ENCODE assay signal across 8 mouse cellular contexts in genomic region chr10:89731341-89731740, GRCm38 (mm10). TPM values are rescaled to one million over a fixed set of nuclear protein-coding genes. Genes with fewer than 3 reads are reported as not detected.
DNase-seq lines count a peak whose midpoint lies in the region; TF ChIP-seq lines count a peak whose summit lies in the region.

No protein-coding gene starts in this region.

- peaks cover 16% of the 10 kb centered on the region for H3K36me3 ChIP-seq in embryonic facial prominence, embryonic 10.5 days (replicated peaks)
- H3K36me3 ChIP-seq in limb, embryonic 10.5 days: peaks cover 15% of the 10 kb centered on the region

- WGBS in lung, adult 2 months: 14% methylated on average over 5 of the region's 5 CpGs
- 16% methylated on average over 5 of the region's 5 CpGs for WGBS in embryonic facial prominence, embryonic 10.5 days
- whole genome bisulfite sequencing in limb, embryonic 10.5 days: 16% methylated on average over 5 of the region's 5 CpGs
- 3% methylated on average over 5 of the region's 5 CpGs for WGBS in olfactory bulb, adult 2 months

- no peak for TF ChIP-seq POLR2A in lung, adult 2 months (IDR thresholded peaks at IDR 0.05; ENCODE audit: borderline replicate concordance, extremely low read depth, low read depth, low read length)
- no peak for TF ChIP-seq POLR2A in olfactory bulb, adult 2 months (IDR thresholded peaks at IDR 0.05; ENCODE audit: insufficient read depth, low read depth, low read length)

- DNase-seq in lung, adult 2 months: no peak
- DNase-seq in lung, postnatal 36 days: no peak
- no peak for DNase-seq in embryonic facial prominence, embryonic 10.5 days (ENCODE audit: low spot score)
- DNase-seq in limb, embryonic 10.5 days (ENCODE audit: low spot score): no peak
- DNase-seq in frontal cortex, postnatal 14 days (ENCODE audit: low spot score in 2 of 2): no peak
- DNase-seq in kidney, adult 9 months: no peak
- no peak for DNase-seq in cerebellum, adult 18-20 months

- no peaks in the 10 kb centered on the region; the same call in 1 of the 2 replicates for H3K4me1 ChIP-seq in lung, adult 2 months (ENCODE audit: control insufficient read depth, insufficient read depth, low read length)
- H3K4me1 ChIP-seq in embryonic facial prominence, embryonic 10.5 days: peaks cover 16% of the 10 kb centered on the region
- H3K4me1 ChIP-seq in limb, embryonic 10.5 days: peaks cover 13% of the 10 kb centered on the region
- no peaks in the 10 kb centered on the region for H3K4me1 ChIP-seq in olfactory bulb, adult 2 months (ENCODE audit: control insufficient read depth, insufficient read depth, low read length)

- H3K4me3 ChIP-seq in lung, adult 2 months (replicated peaks; ENCODE audit: extremely low read depth, low read depth, low read length): peak overlapping the region; percentile 28
- peak overlapping the region; percentile 75 for H3K4me3 ChIP-seq in embryonic facial prominence, embryonic 10.5 days
- H3K4me3 ChIP-seq in limb, embryonic 10.5 days: peak overlapping the region; percentile 71
- H3K4me3 ChIP-seq in olfactory bulb, adult 2 months (ENCODE audit: insufficient read depth, low read depth, low read length): peak overlapping the region; percentile 78; the same call in 1 of the 2 replicates

- H3K27me3 ChIP-seq in embryonic facial prominence, embryonic 10.5 days (replicated peaks; ENCODE audit: low read depth, poor library complexity, severe bottlenecking): no peaks in the 10 kb centered on the region
- no peaks in the 10 kb centered on the region for H3K27me3 ChIP-seq in limb, embryonic 10.5 days (ENCODE audit: low read depth, poor library complexity, severe bottlenecking)

- peak overlapping the region; percentile 79; the same call in 1 of the 2 replicates for H3K27ac ChIP-seq in embryonic facial prominence, embryonic 10.5 days (replicated peaks)
- 0 out of 2 replicates have a peak overlapping the region, but pooled peaks have one; percentile 78 for H3K27ac ChIP-seq in limb, embryonic 10.5 days
- no peak overlapping the region for H3K27ac ChIP-seq in olfactory bulb, adult 2 months (ENCODE audit: insufficient read depth, low read depth, low read length)

- no peak for TF ChIP-seq CTCF in lung, adult 2 months (IDR thresholded peaks at IDR 0.05; ENCODE audit: insufficient read depth, low read length)
- no peak for TF ChIP-seq CTCF in olfactory bulb, adult 2 months (IDR thresholded peaks at IDR 0.05; ENCODE audit: insufficient read depth, low read depth, low read length)

- H3K9me3 ChIP-seq in embryonic facial prominence, embryonic 10.5 days: no peaks in the 10 kb centered on the region
- H3K9me3 ChIP-seq in limb, embryonic 10.5 days (replicated peaks): no peaks in the 10 kb centered on the region

RNA-seq across cellular contexts. Expression of gene Actr6, which starts 0.8 kb away (rescaled TPM):
- 0.71 and 1.7 TPM in 2 replicates for polyA plus RNA-seq in lung, adult 2 months (2012; rRNA removed)
- polyA plus RNA-seq in embryonic facial prominence, embryonic 10.5 days (2016; fragmentation: Nextera tagmentation; extraction: Ambion mirVana): 35.7 and 36.3 TPM in 2 replicates
- 33.9 and 34.2 TPM in 2 replicates for polyA plus RNA-seq in limb, embryonic 10.5 days (2016; fragmentation: Nextera tagmentation; extraction: Ambion mirVana)
- polyA plus RNA-seq in olfactory bulb, adult 2 months (2012; ENCODE audit: insufficient read depth, insufficient read length, low replicate concordance, missing spikeins): not detected in 2 replicates

RNA-seq across cellular contexts. Expression of gene Uhrf1bp1l, which starts 13.4 kb away (rescaled TPM):
- polyA plus RNA-seq in lung, adult 2 months (2012; rRNA removed): 20.5 and 27.3 TPM in 2 replicates
- 30.1 and 33.0 TPM in 2 replicates for polyA plus RNA-seq in embryonic facial prominence, embryonic 10.5 days (2016; fragmentation: Nextera tagmentation; extraction: Ambion mirVana)
- polyA plus RNA-seq in limb, embryonic 10.5 days (2016; fragmentation: Nextera tagmentation; extraction: Ambion mirVana): 26.0 and 30.1 TPM in 2 replicates
- 112 and 264 TPM in 2 replicates for polyA plus RNA-seq in olfactory bulb, adult 2 months (2012; ENCODE audit: insufficient read depth, insufficient read length, low replicate concordance, missing spikeins)

RNA-seq across cellular contexts. Expression of gene Scyl2, which starts 45.3 kb away (rescaled TPM):
- 10.6 and 16.0 TPM in 2 replicates for polyA plus RNA-seq in lung, adult 2 months (2012; rRNA removed)
- polyA plus RNA-seq in embryonic facial prominence, embryonic 10.5 days (2016; fragmentation: Nextera tagmentation; extraction: Ambion mirVana): 9.8 and 10.5 TPM in 2 replicates
- polyA plus RNA-seq in limb, embryonic 10.5 days (2016; fragmentation: Nextera tagmentation; extraction: Ambion mirVana): 6.6 and 9.0 TPM in 2 replicates
- polyA plus RNA-seq in olfactory bulb, adult 2 months (2012; ENCODE audit: insufficient read depth, insufficient read length, low replicate concordance, missing spikeins): 92.4 TPM in 1 of 2 replicates, not detected in the other

Comparison
In these comparisons a context has a peak if more than half of its experiments do, and no peak if none do; other contexts are left out.
1. H3K4me3 ChIP-seq: peak in every context shown above with its lines; median percentile 78 in olfactory bulb, adult 2 months; 75 in embryonic facial prominence, embryonic 10.5 days; 71 in limb, embryonic 10.5 days; 28 in lung, adult 2 months.
2. RNA of gene Actr6, which starts 0.8 kb away (polyA plus RNA-seq): 35.7 to 36.3 TPM in embryonic facial prominence, embryonic 10.5 days and 33.9 to 34.2 TPM in limb, embryonic 10.5 days; 0.71 to 1.7 TPM in lung, adult 2 months and not detected in olfactory bulb, adult 2 months; every median in the first group is over 10 times any median in the second.